Mouse (Mus musculus): ENCODE results near the gene Rac2.

DNA sequence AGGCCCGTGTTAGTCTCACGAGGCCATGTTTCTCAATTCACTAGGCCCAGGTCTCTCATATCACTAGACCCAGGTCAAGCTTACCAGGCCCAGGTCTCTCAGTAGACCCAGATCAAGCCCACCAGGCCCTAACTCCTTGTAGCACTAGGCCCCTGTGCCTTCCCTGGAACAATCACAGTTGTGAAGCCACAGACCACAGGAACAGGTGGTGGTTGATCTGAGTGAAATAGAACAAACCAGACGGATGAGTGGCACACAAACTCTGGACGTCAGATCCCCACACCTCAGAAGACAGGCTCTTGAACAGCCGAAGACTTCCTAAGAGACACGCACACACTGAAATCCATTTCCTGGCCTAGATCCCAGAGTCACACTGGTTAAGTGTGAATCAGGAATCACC is 61.8 kb downstream of the Rac2 start:
- TF ChIP-seq POLR2A (IDR thresholded peaks at IDR 0.05; ENCODE audit: low read depth, low read length): no peak
- TF ChIP-seq CTCF (IDR thresholded peaks at IDR 0.05; ENCODE audit: extremely low read depth, insufficient read length, insufficient replicate concordance, low read depth, low read length): no peak
